Mouse (Mus musculus) CH12.LX (cell line): ENCODE data around the gene Steap3. TPM values are rescaled to one million over a fixed set of nuclear protein-coding genes. Genes with fewer than 3 reads are reported as not detected.

Source experiments
- DNase-seq: peaks from one replicate; pipeline ENCODE4 v3.0.0-alpha.2; 2013; ENCODE audit errors: extremely low read depth
- H3K27ac ChIP-seq: 2 replicates; pipeline ENCODE4 v1.5.1; 2012; ENCODE audit warnings: low read depth, mild to moderate bottlenecking, control low read depth, moderate library complexity; ENCODE audit not compliant: insufficient read depth
- H3K27me3 ChIP-seq: replicated peaks from 2 replicates; pipeline ENCODE3; 2012; ENCODE audit warnings: inconsistent platforms
- H3K36me3 ChIP-seq, 2 experiments: replicated peaks in 1 of 2; 2 replicates each; pipeline versions ENCODE3 to v1.6.1; 2012; ENCODE audit warnings: inconsistent platforms in 1 of 2, low read length in 1 of 2, mild to moderate bottlenecking in 1 of 2, mixed read lengths in 1 of 2, moderate library complexity in 1 of 2; ENCODE audit not compliant: control insufficient read depth in 1 of 2, insufficient read depth in 1 of 2
- H3K4me1 ChIP-seq, 2 experiments: 2 replicates each; pipeline ENCODE4 v1.6.1; 2012; ENCODE audit warnings: inconsistent platforms in 1 of 2, moderate library complexity in 1 of 2; ENCODE audit not compliant: insufficient read depth in 2 of 2, control insufficient read depth in 1 of 2
- H3K4me2 ChIP-seq: 2 replicates; pipeline ENCODE4 v1.6.1; 2012; ENCODE audit warnings: low read depth, mild to moderate bottlenecking, control low read depth; ENCODE audit not compliant: poor library complexity, insufficient read depth, severe bottlenecking
- H3K4me3 ChIP-seq, 3 experiments: fragments of 150-350 bp in 1 of 3; sonication (generic) in 1 of 3; replicated peaks in 1 of 3; 2 replicates each; pipeline versions ENCODE3 to v1.5.1; 2011 to 2012; ENCODE audit warnings: low read depth in 2 of 3, low read length in 2 of 3, mild to moderate bottlenecking in 2 of 3, moderate library complexity in 2 of 3, control low read depth in 1 of 3, improper control_type of control experiment in 1 of 3, inconsistent platforms in 1 of 3, mixed read lengths in 1 of 3; ENCODE audit not compliant: poor library complexity in 1 of 3
- H3K79me2 ChIP-seq: replicated peaks from 2 replicates; pipeline ENCODE4 v1.6.1; 2012; ENCODE audit warnings: mild to moderate bottlenecking, moderate library complexity; ENCODE audit not compliant: control insufficient read depth, poor library complexity, insufficient read depth, severe bottlenecking; ENCODE audit errors: extremely low read depth
- H3K9ac ChIP-seq: 2 replicates; pipeline ENCODE4 v1.6.1; 2012; ENCODE audit warnings: low read depth, mild to moderate bottlenecking, control low read depth, moderate library complexity; ENCODE audit not compliant: insufficient read depth
- H3K9me3 ChIP-seq: replicated peaks from 2 replicates; pipeline ENCODE3; 2012; ENCODE audit warnings: low read length, inconsistent platforms, mixed read lengths
- BHLHE40 ChIP-seq: IDR thresholded peaks from 2 replicates; pipeline ENCODE4 v1.6.1; 2011; ENCODE audit warnings: mild to moderate bottlenecking, low read depth, low read length, improper control_type of control experiment
- CHD2 ChIP-seq: IDR thresholded peaks from 2 replicates; pipeline ENCODE4 v1.6.1; 2011; ENCODE audit warnings: low read length, improper control_type of control experiment
- CTCF ChIP-seq, 2 experiments: IDR thresholded peaks in 1 of 2; conservative IDR thresholded peaks in 1 of 2; 2 replicates each; pipeline ENCODE4 v1.5.1; 2011 to 2012; ENCODE audit warnings: low read depth in 2 of 2, low read length in 2 of 2, improper control_type of control experiment in 1 of 2, inconsistent platforms in 1 of 2, mild to moderate bottlenecking in 1 of 2, moderate library complexity in 1 of 2
- ELF1 ChIP-seq: IDR thresholded peaks from 2 replicates; pipeline ENCODE4 v1.6.1; 2014; ENCODE audit warnings: low read depth, mild to moderate bottlenecking, inconsistent platforms, low read length, improper control_type of control experiment
- EP300 ChIP-seq: IDR thresholded peaks from 2 replicates; pipeline ENCODE4 v1.6.1; 2011; ENCODE audit warnings: low read length, improper control_type of control experiment
- ETS1 ChIP-seq: conservative IDR thresholded peaks from 2 replicates; pipeline ENCODE4 v1.6.1; 2012; ENCODE audit warnings: low read depth, mild to moderate bottlenecking, inconsistent platforms, low read length, improper control_type of control experiment, moderate library complexity
- GABPA ChIP-seq: IDR thresholded peaks from 2 replicates; pipeline ENCODE4 v1.6.1; 2012; ENCODE audit warnings: low read depth, low read length, improper control_type of control experiment, inconsistent platforms; ENCODE audit not compliant: insufficient replicate concordance
- HCFC1 ChIP-seq: IDR thresholded peaks from 2 replicates; pipeline ENCODE4 v1.6.1; 2012; ENCODE audit warnings: low read depth, mild to moderate bottlenecking, inconsistent platforms, low read length, improper control_type of control experiment
- IRF4 ChIP-seq: IDR thresholded peaks from 2 replicates; pipeline ENCODE4 v1.6.1; 2014; ENCODE audit warnings: low read depth, mild to moderate bottlenecking, inconsistent platforms, low read length, improper control_type of control experiment
- JUN ChIP-seq: IDR thresholded peaks from 2 replicates; pipeline ENCODE4 v1.6.1; 2011; ENCODE audit warnings: low read depth, mild to moderate bottlenecking, low read length, improper control_type of control experiment, moderate library complexity; ENCODE audit not compliant: insufficient read depth
- JUND ChIP-seq: conservative IDR thresholded peaks from 2 replicates; pipeline ENCODE4 v1.6.1; 2011; ENCODE audit warnings: low read depth, low read length, improper control_type of control experiment
- KAT2A ChIP-seq: IDR thresholded peaks from 2 replicates; pipeline ENCODE4 v1.6.1; 2012; ENCODE audit warnings: low read length, improper control_type of control experiment, inconsistent platforms; ENCODE audit not compliant: insufficient replicate concordance
- MAFK ChIP-seq: IDR thresholded peaks from 2 replicates; pipeline ENCODE4 v1.6.1; 2011; ENCODE audit warnings: low read length, improper control_type of control experiment; ENCODE audit not compliant: insufficient replicate concordance
- MAZ ChIP-seq: IDR thresholded peaks from 2 replicates; pipeline ENCODE4 v1.6.1; 2012; ENCODE audit warnings: low read depth, mild to moderate bottlenecking, inconsistent platforms, low read length, improper control_type of control experiment, moderate library complexity
- MEF2A ChIP-seq: IDR thresholded peaks from 2 replicates; pipeline ENCODE4 v1.6.1; 2014; ENCODE audit warnings: low read depth, mild to moderate bottlenecking, inconsistent platforms, low read length, improper control_type of control experiment, borderline replicate concordance
- MXI1 ChIP-seq: IDR thresholded peaks from 2 replicates; pipeline ENCODE4 v1.6.1; 2011; ENCODE audit warnings: mild to moderate bottlenecking, low read depth, low read length, improper control_type of control experiment
- MYC ChIP-seq: IDR thresholded peaks from 2 replicates; pipeline ENCODE4 v1.6.1; 2011; ENCODE audit warnings: low read depth, mild to moderate bottlenecking, improper control_type of control experiment, low read length
- NELFE ChIP-seq: IDR thresholded peaks from 2 replicates; pipeline ENCODE4 v1.6.1; 2011; ENCODE audit warnings: low read depth, low read length, improper control_type of control experiment
- NRF1 ChIP-seq: IDR thresholded peaks from 2 replicates; pipeline ENCODE4 v1.6.1; 2014; ENCODE audit warnings: low read depth, mild to moderate bottlenecking, inconsistent platforms, low read length, improper control_type of control experiment, moderate library complexity
- PAX5 ChIP-seq: IDR thresholded peaks from 2 replicates; pipeline ENCODE4 v1.6.1; 2012; ENCODE audit warnings: low read length, inconsistent platforms, mixed read lengths
- POLR2A ChIP-seq: IDR thresholded peaks from 2 replicates; pipeline ENCODE4 v1.6.1; 2011; ENCODE audit warnings: low read depth, mild to moderate bottlenecking, improper control_type of control experiment, low read length
- POLR2AphosphoS2 ChIP-seq: IDR thresholded peaks from 2 replicates; pipeline ENCODE4 v1.6.1; 2011; ENCODE audit warnings: low read depth, low read length, improper control_type of control experiment
- RAD21 ChIP-seq: IDR thresholded peaks from 2 replicates; pipeline ENCODE4 v1.6.1; 2011; ENCODE audit warnings: low read depth, mild to moderate bottlenecking, low read length, improper control_type of control experiment, moderate library complexity
- SIN3A ChIP-seq: IDR thresholded peaks from 2 replicates; pipeline ENCODE4 v1.6.1; 2012; ENCODE audit warnings: low read length, improper control_type of control experiment, inconsistent platforms
- SMC3 ChIP-seq: IDR thresholded peaks from 2 replicates; pipeline ENCODE4 v1.6.1; 2011; ENCODE audit warnings: low read depth, low read length, improper control_type of control experiment
- TCF12 ChIP-seq: IDR thresholded peaks from 2 replicates; pipeline ENCODE4 v1.6.1; 2014; ENCODE audit warnings: low read depth, mild to moderate bottlenecking, inconsistent platforms, low read length, improper control_type of control experiment
- UBTF ChIP-seq: IDR thresholded peaks from 2 replicates; pipeline ENCODE4 v1.6.1; 2012; ENCODE audit warnings: low read depth, mild to moderate bottlenecking, inconsistent platforms, low read length, improper control_type of control experiment, moderate library complexity
- USF1 ChIP-seq: IDR thresholded peaks from 2 replicates; pipeline ENCODE4 v1.6.1; 2014; ENCODE audit warnings: low read depth, mild to moderate bottlenecking, inconsistent platforms, low read length, improper control_type of control experiment
- USF2 ChIP-seq: conservative IDR thresholded peaks from 2 replicates; pipeline ENCODE4 v1.6.1; 2011; ENCODE audit warnings: low read depth, low read length, improper control_type of control experiment
- ZC3H11A ChIP-seq: IDR thresholded peaks from 2 replicates; pipeline ENCODE4 v1.6.1; 2012; ENCODE audit warnings: low read depth, mild to moderate bottlenecking, inconsistent platforms, low read length, improper control_type of control experiment
- ZKSCAN1 ChIP-seq: IDR thresholded peaks from 2 replicates; pipeline ENCODE4 v1.6.1; 2012; ENCODE audit warnings: low read depth, inconsistent platforms, low read length, improper control_type of control experiment, borderline replicate concordance
- ZMIZ1 ChIP-seq: IDR thresholded peaks from 2 replicates; pipeline ENCODE4 v1.6.1; 2012; ENCODE audit warnings: low read depth, mild to moderate bottlenecking, inconsistent platforms, low read length, improper control_type of control experiment
- dilution Hi-C: fragments of 300-500 bp; cut with MboI; formaldehyde crosslinking; loops from 2 replicates; pipeline ENCODE4 v1.14.3; 2020; ENCODE audit warnings: low sequenced_read_pairs; ENCODE audit not compliant: extremely low pct_unique_long_range_greater_than_20kb, extremely low pct_ligation_motif_present
- in situ Hi-C: fragments of 300-500 bp; cut with MboI; formaldehyde crosslinking; loops from 3 replicates; pipeline ENCODE4 v1.14.3; 2019; ENCODE audit warnings: low sequenced_read_pairs, low pct_ligation_motif_present, low pct_unique_long_range_greater_than_20kb, mixed read lengths
- polyA plus RNA-seq: library from polyadenylated mRNA; unstranded; fragments of >175 nt; gene quantifications from 2 replicates; pipeline ENCODE4 v1.2.1, GENCODE M21; 2012; ENCODE audit warnings: low read depth; ENCODE audit not compliant: insufficient read length
- total RNA-seq, 2 experiments: library from RNA; depleted of rRNA; stranded (reverse); fragments of 300-350 nt in 1 of 2; fragments of >200 nt in 1 of 2; gene quantifications; 2 replicates each; pipeline ENCODE4 v1.2.3; 2012 to 2014

The Steap3 gene
- total and polyA plus RNA-seq, 3 experiments: 1.2 to 8.0 (median 2.9) TPM

DNA sequence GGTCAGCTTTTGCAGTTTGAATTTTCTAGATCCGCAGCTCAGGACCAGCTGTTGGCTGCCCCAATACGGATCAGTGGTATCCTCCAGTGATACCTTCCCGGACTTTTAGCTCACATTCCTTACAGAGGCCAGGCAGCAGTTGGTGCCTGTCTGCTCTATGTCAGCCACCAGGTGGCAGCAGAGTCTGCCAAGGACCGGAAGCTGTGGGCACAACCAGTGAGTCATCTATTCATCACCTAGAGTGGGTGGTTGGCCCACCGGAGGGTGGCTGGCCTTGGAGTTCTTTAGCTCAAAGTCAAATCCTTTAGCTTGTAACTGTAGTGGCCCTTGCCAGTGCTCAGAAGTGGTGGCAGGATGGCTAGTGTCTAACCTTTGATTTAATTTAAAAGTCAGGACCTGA is 75.3 kb downstream of the Steap3 start:
- no peaks in the 10 kb centered on the region for H3K79me2 ChIP-seq
- TF ChIP-seq JUND: peak; percentile 51; the same call in 1 of the 2 replicates
- peak; percentile 69 for TF ChIP-seq ELF1
- TF ChIP-seq ZC3H11A: peak; percentile 6; the same call in 1 of the 2 replicates
- TF ChIP-seq MAZ: no peak
- no peak for TF ChIP-seq SIN3A
- peak; percentile 62 for TF ChIP-seq JUN
- TF ChIP-seq TCF12: no peak
- peak; percentile 22; the same call in 1 of the 2 replicates for TF ChIP-seq ETS1
- TF ChIP-seq SMC3: peak; percentile 93
- peak; percentile 64 to 93 for TF ChIP-seq CTCF (conservative IDR thresholded peaks at IDR 0.05 in 1 of 2, IDR thresholded peaks at IDR 0.05 in 1 of 2; ENCODE audit: low read depth in 2 of 2, low read length in 2 of 2)
- TF ChIP-seq ZKSCAN1: no peak
- peak; percentile 74 for TF ChIP-seq RAD21
- no peak for TF ChIP-seq PAX5
- no peak for TF ChIP-seq CHD2
- TF ChIP-seq POLR2A: no peak
- TF ChIP-seq KAT2A: no peak
- TF ChIP-seq USF1: no peak
- TF ChIP-seq HCFC1: no peak
- TF ChIP-seq NELFE: no peak
- TF ChIP-seq MXI1: no peak
- no peak for TF ChIP-seq ZMIZ1
- TF ChIP-seq MYC: no peak
- no peak; the same call in 1 of the 2 replicates for TF ChIP-seq EP300
- TF ChIP-seq UBTF: no peak
- TF ChIP-seq BHLHE40: no peak
- TF ChIP-seq NRF1: no peak
- no peak for TF ChIP-seq MEF2A
- no peak for TF ChIP-seq USF2
- 0 out of 2 replicates have a peak, but pooled peaks have one; percentile 3 for TF ChIP-seq MAFK
- peak; percentile 56 for TF ChIP-seq IRF4
- no peak for TF ChIP-seq GABPA
- no peak for TF ChIP-seq POLR2AphosphoS2
- peak; percentile 81 for DNase-seq
- no peaks in the 10 kb centered on the region for H3K9me3 ChIP-seq
- peaks cover 11 to 31% of the 10 kb centered on the region in 2 experiments for H3K4me1 ChIP-seq
- no peak overlapping the region for H3K9ac ChIP-seq
- H3K27ac ChIP-seq: no peak overlapping the region
- in situ Hi-C loops: no loop called here
- dilution Hi-C loops: no loop called here
- H3K27me3 ChIP-seq: peaks cover 2% of the 10 kb centered on the region
- no peaks in the 10 kb centered on the region for H3K36me3 ChIP-seq
- no peak overlapping the region for H3K4me3 ChIP-seq
- H3K4me2 ChIP-seq: no peak overlapping the region
